Mouse (Mus musculus): ENCODE measurements around the gene Mall. TPM values are rescaled to one million over a fixed set of nuclear protein-coding genes. Genes with fewer than 3 reads are reported as not detected.

Gene Mall
- total RNA-seq (2022), result under 1 TPM; 0.37 to 0.78 (median 0.54) TPM

- DNase-seq (ENCODE audit: low spot score in 2 of 2), result no peak
Observed at GRCm38 (mm10) chr2:127729671-127730070, at the start of gene Mall. Mall (minus strand) TSS chr2:127729932.

- no peak for DNase-seq (ENCODE audit: low spot score in 2 of 2)
Observed at GRCm38 (mm10) chr2:127778451-127778850, 48.7 kb upstream of the Mall start.

GRCm38 (mm10) chr2:127775013-127775412 lies 45.3 kb upstream of the Mall start:
- no peak for DNase-seq (ENCODE audit: low spot score in 2 of 2)

GRCm38 (mm10) chr2:127774578-127774941 lies 44.8 kb upstream of the Mall start:
- DNase-seq (ENCODE audit: low spot score in 2 of 2), result no peak

- DNase-seq (ENCODE audit: low spot score in 2 of 2), result no peak
Observed at GRCm38 (mm10) chr2:127773938-127774577, 44.3 kb upstream of the Mall start.

- no peak for DNase-seq (ENCODE audit: low spot score in 2 of 2)
Observed at GRCm38 (mm10) chr2:127761587-127761986, 31.9 kb upstream of the Mall start.

GRCm38 (mm10) chr2:127760429-127761000 lies 30.8 kb upstream of the Mall start:
- DNase-seq (ENCODE audit: low spot score in 2 of 2), result no peak

GRCm38 (mm10) chr2:127760014-127760413 lies 30.3 kb upstream of the Mall start:
- DNase-seq (ENCODE audit: low spot score in 2 of 2), result no peak

- no peak for DNase-seq (ENCODE audit: low spot score in 2 of 2)
Observed at GRCm38 (mm10) chr2:127759157-127759880, 29.6 kb upstream of the Mall start.

GRCm38 (mm10) chr2:127757171-127757570 lies 27.4 kb upstream of the Mall start:
- DNase-seq (ENCODE audit: low spot score in 2 of 2), result peak in 1 of 2 experiments; percentile 41

GRCm38 (mm10) chr2:127754113-127754512 lies 24.4 kb upstream of the Mall start:
- no peak for DNase-seq (ENCODE audit: low spot score in 2 of 2)

- DNase-seq (ENCODE audit: low spot score in 2 of 2), result no peak
Observed at GRCm38 (mm10) chr2:127751849-127752610, 22.3 kb upstream of the Mall start.

- no peak for DNase-seq (ENCODE audit: low spot score in 2 of 2)
Observed at GRCm38 (mm10) chr2:127749376-127749775, 19.6 kb upstream of the Mall start.

GRCm38 (mm10) chr2:127748316-127748715 lies 18.6 kb upstream of the Mall start:
- no peak for DNase-seq (ENCODE audit: low spot score in 2 of 2)

- no peak for DNase-seq (ENCODE audit: low spot score in 2 of 2)
Observed at GRCm38 (mm10) chr2:127742637-127743036, 12.9 kb upstream of the Mall start.

GRCm38 (mm10) chr2:127740756-127741519 lies 11.2 kb upstream of the Mall start:
- no peak for DNase-seq (ENCODE audit: low spot score in 2 of 2)

- DNase-seq (ENCODE audit: low spot score in 2 of 2), result no peak
Observed at GRCm38 (mm10) chr2:127737885-127738284, 8.2 kb upstream of the Mall start.

- DNase-seq (ENCODE audit: low spot score in 2 of 2), result no peak
Observed at GRCm38 (mm10) chr2:127736631-127737209, 7.0 kb upstream of the Mall start.

GRCm38 (mm10) chr2:127735512-127736145 lies 5.9 kb upstream of the Mall start:
- DNase-seq (ENCODE audit: low spot score in 2 of 2), result no peak

- no peak for DNase-seq (ENCODE audit: low spot score in 2 of 2)
Observed at GRCm38 (mm10) chr2:127734889-127735288, 5.2 kb upstream of the Mall start.

Measured in left cerebral cortex, adult 8-10 months (tissue).